Mouse (Mus musculus): Measurements from ENCODE around the gene Hydin. TPM values are rescaled to one million over a fixed set of nuclear protein-coding genes. Genes with fewer than 3 reads are reported as not detected.
"Not testable (repeated sequence)": the region's sequence is repeated elsewhere in the genome, so short reads cannot be mapped to it uniquely, and the experiment has no call there.

Gene Hydin
- total and polyA plus RNA-seq, 3 experiments: 0.05 to 0.21 (median 0.10) TPM

GRCm38 (mm10) chr8:110319586-110319985, 52.8 kb downstream of the Hydin start:
- intact Hi-C loops (cut with DNase I): no loop called here
- Histone ChIP-seq H3K79me2 (replicated peaks; ENCODE audit: control insufficient read depth, insufficient read depth, low read length) (no peaks in the 10 kb centered on the region), H3K9ac (ENCODE audit: low read depth, low read length) (no peak overlapping the region), H3K27ac (no peak overlapping the region), H3K4me1 (ENCODE audit: control insufficient read depth, insufficient read depth, low read length) (no peaks in the 10 kb centered on the region), H3K4me3 (no peak overlapping the region), H3K36me3 (ENCODE audit: control insufficient read depth, insufficient read depth, low read length) (no peaks in the 10 kb centered on the region), H3K27me3 (ENCODE audit: control insufficient read depth, insufficient read depth, low read length) (no peaks in the 10 kb centered on the region; the same call in 1 of the 2 replicates)
- TF ChIP-seq EP300 (IDR thresholded peaks at IDR 0.05; ENCODE audit: insufficient read depth, low read depth, low read length) (no peak), CTCF (IDR thresholded peaks at IDR 0.05) (no peak), POLR2A (IDR thresholded peaks at IDR 0.05; ENCODE audit: insufficient read depth, low read depth, low read length) (no peak)
- WGBS: 59% methylated on average over 4 of the region's 4 CpGs
- DNase-seq: no peak

- no peak overlapping the region for H3K9ac ChIP-seq (ENCODE audit: low read depth, low read length)
- no peaks in the 10 kb centered on the region for H3K4me1 ChIP-seq (ENCODE audit: control insufficient read depth, insufficient read depth, low read length)
- H3K27ac ChIP-seq: no peak overlapping the region
- intact Hi-C loops (cut with DNase I): no loop called here
- 58% methylated on average over 2 of the region's 2 CpGs for WGBS
- no peaks in the 10 kb centered on the region for H3K36me3 ChIP-seq (ENCODE audit: control insufficient read depth, insufficient read depth, low read length)
- no peak for DNase-seq
- no peaks in the 10 kb centered on the region; the same call in 1 of the 2 replicates for H3K27me3 ChIP-seq (ENCODE audit: control insufficient read depth, insufficient read depth, low read length)
- no peak overlapping the region for H3K4me3 ChIP-seq
- H3K79me2 ChIP-seq (replicated peaks; ENCODE audit: control insufficient read depth, insufficient read depth, low read length): no peaks in the 10 kb centered on the region
- TF ChIP-seq EP300 (IDR thresholded peaks at IDR 0.05; ENCODE audit: insufficient read depth, low read depth, low read length) (no peak), POLR2A (IDR thresholded peaks at IDR 0.05; ENCODE audit: insufficient read depth, low read depth, low read length) (no peak), CTCF (IDR thresholded peaks at IDR 0.05) (no peak)
Measured at GRCm38 (mm10) chr8:110321446-110321845, 54.7 kb downstream of the Hydin start.

GRCm38 (mm10) chr8:110323981-110324574, 57.3 kb downstream of the Hydin start:
- Histone ChIP-seq H3K27me3 (ENCODE audit: control insufficient read depth, insufficient read depth, low read length) (no peaks in the 10 kb centered on the region; the same call in 1 of the 2 replicates), H3K36me3 (ENCODE audit: control insufficient read depth, insufficient read depth, low read length) (no peaks in the 10 kb centered on the region), H3K27ac (no peak overlapping the region), H3K4me1 (ENCODE audit: control insufficient read depth, insufficient read depth, low read length) (no peaks in the 10 kb centered on the region), H3K9ac (ENCODE audit: low read depth, low read length) (no peak overlapping the region), H3K4me3 (no peak overlapping the region), H3K79me2 (replicated peaks; ENCODE audit: control insufficient read depth, insufficient read depth, low read length) (no peaks in the 10 kb centered on the region)
- intact Hi-C loops (cut with DNase I): no loop called here
- TF ChIP-seq POLR2A (IDR thresholded peaks at IDR 0.05; ENCODE audit: insufficient read depth, low read depth, low read length): no peak
- TF ChIP-seq EP300 (IDR thresholded peaks at IDR 0.05; ENCODE audit: insufficient read depth, low read depth, low read length): no peak
- TF ChIP-seq CTCF (IDR thresholded peaks at IDR 0.05): no peak
- DNase-seq: no peak
- 73% methylated on average over 10 of the region's 10 CpGs for WGBS

GRCm38 (mm10) chr8:110327120-110327519, 60.3 kb downstream of the Hydin start:
- H3K36me3 ChIP-seq (ENCODE audit: control insufficient read depth, insufficient read depth, low read length); H3K79me2 ChIP-seq (replicated peaks; ENCODE audit: control insufficient read depth, insufficient read depth, low read length); DNase-seq; H3K4me3 ChIP-seq; H3K27me3 ChIP-seq (ENCODE audit: control insufficient read depth, insufficient read depth, low read length); intact Hi-C loops (cut with DNase I); H3K4me1 ChIP-seq (ENCODE audit: control insufficient read depth, insufficient read depth, low read length); H3K9ac ChIP-seq (ENCODE audit: low read depth, low read length); H3K27ac ChIP-seq: not testable (repeated sequence)

GRCm38 (mm10) chr8:110333376-110333775, 66.6 kb downstream of the Hydin start:
- Histone ChIP-seq H3K9ac (ENCODE audit: low read depth, low read length) (no peak overlapping the region), H3K27ac (no peak overlapping the region), H3K36me3 (ENCODE audit: control insufficient read depth, insufficient read depth, low read length) (no peaks in the 10 kb centered on the region), H3K4me1 (ENCODE audit: control insufficient read depth, insufficient read depth, low read length) (no peaks in the 10 kb centered on the region), H3K27me3 (ENCODE audit: control insufficient read depth, insufficient read depth, low read length) (no peaks in the 10 kb centered on the region), H3K4me3 (no peak overlapping the region), H3K79me2 (replicated peaks; ENCODE audit: control insufficient read depth, insufficient read depth, low read length) (no peaks in the 10 kb centered on the region)
- DNase-seq: no peak
- intact Hi-C loops (cut with DNase I): no loop called here
- 76% methylated on average over 7 of the region's 7 CpGs for WGBS
- no peak for TF ChIP-seq POLR2A (IDR thresholded peaks at IDR 0.05; ENCODE audit: insufficient read depth, low read depth, low read length)
- TF ChIP-seq EP300 (IDR thresholded peaks at IDR 0.05; ENCODE audit: insufficient read depth, low read depth, low read length): no peak
- no peak for TF ChIP-seq CTCF (IDR thresholded peaks at IDR 0.05)

- H3K27me3 ChIP-seq (ENCODE audit: control insufficient read depth, insufficient read depth, low read length): peaks cover 1% of the 10 kb centered on the region; the same call in 1 of the 2 replicates
- no peaks in the 10 kb centered on the region for H3K4me1 ChIP-seq (ENCODE audit: control insufficient read depth, insufficient read depth, low read length)
- H3K4me3 ChIP-seq: no peak overlapping the region
- 68% methylated on average over 2 of the region's 2 CpGs for WGBS
- H3K79me2 ChIP-seq (replicated peaks; ENCODE audit: control insufficient read depth, insufficient read depth, low read length): no peaks in the 10 kb centered on the region
- H3K9ac ChIP-seq (ENCODE audit: low read depth, low read length): no peak overlapping the region
- no peak for DNase-seq
- TF ChIP-seq CTCF (IDR thresholded peaks at IDR 0.05): no peak
- TF ChIP-seq POLR2A (IDR thresholded peaks at IDR 0.05; ENCODE audit: insufficient read depth, low read depth, low read length): no peak
- H3K27ac ChIP-seq: no peak overlapping the region
- intact Hi-C loops (cut with DNase I): no loop called here
- no peaks in the 10 kb centered on the region for H3K36me3 ChIP-seq (ENCODE audit: control insufficient read depth, insufficient read depth, low read length)
Measured at GRCm38 (mm10) chr8:110339447-110339846, 72.7 kb downstream of the Hydin start.
